Mouse (Mus musculus) hindbrain, embryonic 11.5 days (tissue): Measurements from ENCODE around the gene Crbn. TPM values are rescaled to one million over a fixed set of nuclear protein-coding genes. Genes with fewer than 3 reads are reported as not detected.

Experiments
- ATAC-seq: fragments of 200-750 bp; cut with Nextera tagmentation; 2 replicates; pipeline ENCODE4 v1.8.0; 2017; ENCODE audit warnings: mild to moderate bottlenecking, moderate TSS enrichment, moderate library complexity; ENCODE audit not compliant: low FRiP score
- DNase-seq: peaks from one replicate; pipeline ENCODE4 v3.0.0-alpha.2; 2015; ENCODE audit warnings: low spot score
- H3K27ac ChIP-seq: fragments of 300-500 bp; sonication (generic); 2 replicates; pipeline ENCODE4 v1.5.1; 2014; ENCODE audit warnings: mild to moderate bottlenecking, low read depth, low read length
- H3K27me3 ChIP-seq: fragments of 300-500 bp; sonication (generic); 2 replicates; pipeline ENCODE4 v1.6.1; 2014; ENCODE audit warnings: mild to moderate bottlenecking, low read length, moderate library complexity, mixed read lengths; ENCODE audit not compliant: control insufficient read depth, insufficient read depth
- H3K36me3 ChIP-seq: fragments of 300-500 bp; sonication (generic); 2 replicates; pipeline ENCODE4 v1.6.1; 2014; ENCODE audit warnings: mild to moderate bottlenecking, low read length, moderate library complexity, mixed read lengths; ENCODE audit not compliant: control insufficient read depth, insufficient read depth
- H3K4me1 ChIP-seq: fragments of 300-500 bp; sonication (generic); replicated peaks from 2 replicates; pipeline ENCODE4 v1.6.1; 2014; ENCODE audit warnings: low read length, mixed read lengths; ENCODE audit not compliant: control insufficient read depth, insufficient read depth
- H3K4me2 ChIP-seq: fragments of 300-500 bp; sonication (generic); replicated peaks from 2 replicates; pipeline ENCODE4 v1.6.1; 2014; ENCODE audit warnings: mild to moderate bottlenecking, low read depth, low read length
- H3K4me3 ChIP-seq: fragments of 300-500 bp; sonication (generic); 2 replicates; pipeline ENCODE4 v1.5.1; 2014; ENCODE audit warnings: low read depth, low read length
- H3K9ac ChIP-seq: fragments of 300-500 bp; sonication (generic); 2 replicates; pipeline ENCODE4 v1.6.1; 2014; ENCODE audit warnings: low read depth, low read length
- H3K9me3 ChIP-seq: fragments of 300-500 bp; sonication (generic); 2 replicates; pipeline ENCODE4 v1.6.1; 2016; ENCODE audit warnings: low read length; ENCODE audit not compliant: control insufficient read depth
- WGBS: fragments of 180-500 bp; shearing (Covaris S2); extraction: QIAGEN DNeasy Blood & Tissue Kit; methylation state at CpG from one replicate; pipeline ENCODE4 v1.1.7; 2014; 5-methylcytosine and 5-hydroxymethylcytosine counted together
- polyA plus RNA-seq: library from polyadenylated mRNA; unstranded; fragments of >200 nt; fragmentation: Nextera tagmentation; extraction: Ambion mirVana; gene quantifications from 2 replicates; pipeline ENCODE4 v1.2.1, GENCODE M21; 2014

Crbn gene
- polyA plus RNA-seq = 56.6 and 62.4 TPM in 2 replicates

DNA sequence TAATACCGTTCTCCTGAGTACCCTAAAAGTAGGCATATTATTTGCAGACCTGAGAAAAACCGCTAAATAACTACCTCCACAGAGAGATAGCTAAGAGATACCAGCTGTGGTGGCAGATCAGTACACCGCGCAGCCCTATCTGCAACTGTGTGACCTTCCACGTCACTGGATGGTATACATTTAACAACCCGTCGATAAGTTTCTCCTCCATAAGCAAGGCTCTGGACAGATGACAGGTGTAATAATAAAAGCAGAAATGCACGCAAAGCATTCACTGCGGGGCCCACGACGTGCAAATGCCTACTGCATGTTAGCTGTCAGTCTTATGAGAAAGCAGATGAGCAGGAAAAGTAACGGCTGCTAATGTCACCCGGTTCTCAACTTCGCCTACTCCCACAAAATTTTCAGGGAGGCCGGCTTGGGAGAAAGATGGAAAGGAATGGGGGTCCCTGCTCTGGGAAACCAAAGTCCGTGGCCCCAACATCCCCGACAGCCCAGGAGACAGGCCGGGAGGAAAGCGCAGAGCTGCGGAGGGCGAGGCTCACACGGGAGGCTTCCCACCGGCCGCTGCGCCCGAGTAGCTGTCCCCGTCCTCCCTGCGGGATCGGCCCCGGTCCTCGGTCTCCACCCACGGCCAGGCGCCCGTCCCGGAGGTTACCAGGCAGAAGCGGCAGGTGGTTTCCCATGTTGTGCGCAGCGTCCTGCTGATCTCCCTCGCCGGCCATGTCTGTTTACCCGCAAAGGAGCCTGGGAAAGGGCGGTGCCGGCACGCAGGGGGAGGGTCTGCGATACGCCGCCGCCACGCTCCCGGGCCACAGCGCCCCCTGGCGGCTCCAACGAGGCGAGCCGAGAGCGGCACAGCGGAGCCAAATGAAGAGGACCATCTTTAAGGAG lies at the start of gene Crbn:
Gene Crbn (minus strand): TSS at position 745 of the 894 bp plus-strand sequence.
- Histone ChIP-seq H3K4me3 (peak within 1 kb of the TSS; percentile 87), H3K9me3 (no peaks in the 10 kb centered on the region), H3K27me3 (no peaks in the 10 kb centered on the region), H3K4me1 (no peaks in the 10 kb centered on the region; the same call in none of the 2 replicates), H3K9ac (peak within 1 kb of the TSS; percentile 78), H3K27ac (no peak within 1 kb of the TSS), H3K36me3 (no peaks in the 10 kb centered on the region), H3K4me2 (peak within 1 kb of the TSS; percentile 80)
- ATAC-seq = peak; percentile 95
- DNase-seq = peak; percentile 96
- 2% methylated on average over 57 of the region's 57 CpGs for WGBS

DNA sequence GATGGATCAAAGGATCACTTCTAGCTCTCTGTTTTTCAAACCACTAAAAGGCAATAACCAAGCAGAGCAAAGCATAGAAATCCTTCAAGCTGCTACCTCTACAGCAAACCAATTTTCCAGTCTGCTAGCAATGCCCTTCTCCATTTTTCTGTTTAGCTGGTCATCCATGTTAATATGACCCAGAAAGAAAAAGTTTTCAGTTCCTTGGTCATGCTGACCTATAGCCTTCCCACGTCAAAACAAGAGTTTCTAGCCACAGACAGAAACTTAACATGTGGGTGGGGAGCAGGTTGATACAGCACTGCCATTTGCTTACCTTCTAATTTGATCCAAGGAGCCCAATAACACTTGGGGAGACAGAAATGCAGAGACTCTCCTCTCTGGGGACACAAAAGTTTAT lies 40.3 kb upstream of the Crbn start:
- no peak for ATAC-seq
- no peak overlapping the region for H3K4me2 ChIP-seq
- no peak overlapping the region for H3K4me3 ChIP-seq
- no peaks in the 10 kb centered on the region for H3K9me3 ChIP-seq
- H3K27ac ChIP-seq = no peak overlapping the region
- no peak for DNase-seq
- no peaks in the 10 kb centered on the region for H3K36me3 ChIP-seq
- no peak overlapping the region for H3K9ac ChIP-seq
- 68% methylated on average over 1 of the region's 1 CpGs for WGBS
- no peaks in the 10 kb centered on the region for H3K27me3 ChIP-seq
- no peaks in the 10 kb centered on the region for H3K4me1 ChIP-seq

DNA sequence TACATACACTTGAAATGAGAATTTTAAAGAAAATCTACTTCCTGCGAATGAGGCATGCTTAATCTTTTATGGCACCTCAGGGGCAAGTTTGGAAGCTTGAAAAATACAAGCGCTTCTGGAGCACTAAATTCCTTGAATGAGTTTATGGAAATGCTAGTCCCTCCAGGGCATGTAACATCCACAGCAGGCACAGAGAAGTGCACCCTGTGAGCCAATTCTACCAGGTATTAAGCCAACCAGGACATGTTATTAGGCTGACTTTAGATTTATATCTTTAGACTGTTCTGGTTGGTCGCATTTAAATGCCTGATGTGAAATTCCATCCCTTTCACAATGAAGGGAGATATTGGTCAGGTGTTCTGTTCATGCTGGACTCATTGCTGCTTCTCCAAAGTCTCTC lies 38.2 kb upstream of the Crbn start:
- Histone ChIP-seq H3K4me3 (no peak overlapping the region), H3K27ac (no peak overlapping the region), H3K4me2 (no peak overlapping the region), H3K36me3 (no peaks in the 10 kb centered on the region), H3K9ac (no peak overlapping the region), H3K4me1 (no peaks in the 10 kb centered on the region), H3K9me3 (no peaks in the 10 kb centered on the region), H3K27me3 (no peaks in the 10 kb centered on the region)
- DNase-seq (no peak), ATAC-seq (no peak)
- 90% methylated on average over 3 of the region's 3 CpGs for WGBS

- DNase-seq (no peak), ATAC-seq (no peak)
- WGBS = 83% methylated on average over 2 of the region's 2 CpGs
Measured at GRCm38 (mm10) chr6:106835316-106835715, 35.4 kb upstream of the Crbn start.

DNA sequence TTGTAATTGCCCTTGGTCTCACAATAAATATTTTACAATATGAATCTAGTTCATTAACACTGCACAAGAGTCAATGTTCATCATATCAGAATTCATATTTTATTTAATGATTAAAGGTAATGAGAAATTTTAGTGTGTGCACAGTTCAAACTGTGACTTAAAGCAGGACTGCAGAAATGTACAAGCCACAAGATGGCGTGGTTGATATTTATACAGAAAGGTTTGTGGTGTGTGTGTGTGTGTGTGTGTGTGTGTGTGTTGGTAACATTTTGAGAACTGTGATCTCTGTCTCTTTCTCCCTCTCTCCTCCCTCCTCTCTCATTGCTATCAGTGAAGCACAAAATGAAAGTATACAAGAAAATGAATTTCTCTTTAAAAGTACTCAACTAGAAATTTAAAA lies 22.5 kb upstream of the Crbn start:
- H3K9me3 ChIP-seq = no peaks in the 10 kb centered on the region
- no peaks in the 10 kb centered on the region for H3K4me1 ChIP-seq
- no peaks in the 10 kb centered on the region for H3K36me3 ChIP-seq
- WGBS = 70% methylated on average over 1 of the region's 1 CpGs
- H3K4me3 ChIP-seq = no peak overlapping the region
- peak; percentile 67 for DNase-seq
- H3K4me2 ChIP-seq = no peak overlapping the region
- H3K27me3 ChIP-seq = no peaks in the 10 kb centered on the region
- peak; percentile 19; the same call in 1 of the 2 replicates for ATAC-seq
- H3K27ac ChIP-seq = no peak overlapping the region
- no peak overlapping the region for H3K9ac ChIP-seq

More at GRCm38 (mm10) chr6:106835316-106835715, 35.4 kb upstream of the Crbn start:
- Histone ChIP-seq H3K36me3 (no peaks in the 10 kb centered on the region), H3K9me3 (no peaks in the 10 kb centered on the region), H3K4me2 (no peak overlapping the region), H3K27ac (no peak overlapping the region), H3K4me3 (no peak overlapping the region), H3K4me1 (no peaks in the 10 kb centered on the region), H3K9ac (no peak overlapping the region), H3K27me3 (no peaks in the 10 kb centered on the region)

DNA sequence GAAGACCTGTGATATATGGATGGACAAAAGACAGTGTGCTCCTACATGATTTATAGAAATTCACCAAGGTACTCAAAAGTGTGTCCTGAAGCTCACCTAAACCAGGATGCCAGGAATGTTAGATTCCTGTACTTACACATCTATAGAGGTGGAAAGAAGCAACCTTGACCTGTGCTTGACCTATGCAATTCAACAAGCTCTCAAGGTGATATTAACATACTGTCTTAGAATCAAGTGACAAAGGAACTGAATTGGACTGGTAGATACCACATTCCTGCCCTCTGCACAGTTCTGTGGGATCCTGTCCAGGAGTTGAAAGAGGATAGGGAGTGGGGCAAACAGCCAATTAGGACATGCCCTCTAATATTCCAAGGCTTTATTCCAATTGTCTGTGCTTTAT lies 20.7 kb upstream of the Crbn start:
- H3K9ac ChIP-seq = no peak overlapping the region
- H3K9me3 ChIP-seq = no peaks in the 10 kb centered on the region
- H3K4me1 ChIP-seq = no peaks in the 10 kb centered on the region
- no peak overlapping the region for H3K4me3 ChIP-seq
- no peak for ATAC-seq
- no peaks in the 10 kb centered on the region for H3K27me3 ChIP-seq
- no peak overlapping the region for H3K27ac ChIP-seq
- DNase-seq = no peak
- no peaks in the 10 kb centered on the region for H3K36me3 ChIP-seq
- no peak overlapping the region for H3K4me2 ChIP-seq

- DNase-seq (no peak), ATAC-seq (no peak)
- Histone ChIP-seq H3K4me2 (no peak overlapping the region), H3K27me3 (no peaks in the 10 kb centered on the region), H3K4me3 (no peak overlapping the region), H3K36me3 (no peaks in the 10 kb centered on the region), H3K4me1 (no peaks in the 10 kb centered on the region), H3K27ac (no peak overlapping the region), H3K9me3 (no peaks in the 10 kb centered on the region), H3K9ac (no peak overlapping the region)
- WGBS = 84% methylated on average over 3 of the region's 3 CpGs
Measured at GRCm38 (mm10) chr6:106819906-106820305, 20.0 kb upstream of the Crbn start.

DNA sequence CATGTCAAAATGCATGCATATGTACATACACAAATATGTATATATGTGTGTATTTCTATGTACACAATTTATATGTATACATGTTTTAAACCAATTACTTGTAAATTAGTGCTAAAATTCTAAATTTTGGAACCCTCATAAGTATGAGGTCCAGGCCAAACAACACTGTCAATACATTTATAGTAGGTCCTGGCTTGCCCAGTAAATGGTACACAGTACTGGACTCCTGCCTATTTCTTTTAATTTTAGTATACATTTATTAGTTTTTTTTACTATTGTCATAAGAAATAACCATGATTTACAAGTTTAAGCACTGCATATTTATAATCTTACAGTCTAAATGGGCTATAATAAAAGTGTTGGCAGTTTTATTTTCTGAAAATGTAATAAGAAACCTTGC lies 19.4 kb upstream of the Crbn start:
- H3K4me2 ChIP-seq = no peak overlapping the region
- ATAC-seq = no peak
- no peak overlapping the region for H3K9ac ChIP-seq

DNA sequence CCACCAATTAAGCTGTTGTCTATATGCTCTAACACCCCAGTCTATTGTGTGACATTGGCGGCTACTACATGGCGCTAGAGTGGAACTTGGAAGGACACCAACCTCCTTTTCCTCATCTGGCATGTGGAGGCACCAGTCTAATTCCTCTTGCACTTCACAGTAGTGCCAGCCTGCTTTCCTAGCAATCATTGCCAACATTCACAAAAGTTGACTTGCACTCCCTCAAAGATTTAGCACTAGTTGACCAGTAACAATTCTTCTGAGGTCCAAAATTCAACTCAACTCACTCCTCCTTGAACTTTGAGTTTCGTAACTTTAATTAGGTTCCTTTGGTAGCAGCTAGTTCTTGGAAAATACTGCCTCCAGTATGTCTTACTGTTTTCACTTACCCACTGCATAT lies 10.8 kb upstream of the Crbn start:
- H3K4me2 ChIP-seq = no peak overlapping the region
- no peaks in the 10 kb centered on the region for H3K27me3 ChIP-seq
- no peak overlapping the region for H3K27ac ChIP-seq
- 91% methylated on average over 3 of the region's 3 CpGs for WGBS
- no peak overlapping the region for H3K9ac ChIP-seq
- no peaks in the 10 kb centered on the region for H3K36me3 ChIP-seq
- DNase-seq = no peak
- no peaks in the 10 kb centered on the region for H3K4me1 ChIP-seq
- no peak for ATAC-seq
- no peak overlapping the region for H3K4me3 ChIP-seq
- H3K9me3 ChIP-seq = no peaks in the 10 kb centered on the region

More for the DNA sequence above, 19.4 kb upstream of the Crbn start:
- H3K4me3 ChIP-seq = no peak overlapping the region
- H3K36me3 ChIP-seq = no peaks in the 10 kb centered on the region
- H3K27ac ChIP-seq = no peak overlapping the region
- no peaks in the 10 kb centered on the region for H3K4me1 ChIP-seq
- H3K9me3 ChIP-seq = no peaks in the 10 kb centered on the region
- DNase-seq = no peak
- no peaks in the 10 kb centered on the region for H3K27me3 ChIP-seq
